Mouse (Mus musculus) ovary, adult 10 weeks (tissue): ENCODE results near the gene Zfp335. TPM values are rescaled to one million over a fixed set of nuclear protein-coding genes. Genes with fewer than 3 reads are reported as not detected.

Experiments used
- polyA plus RNA-seq: library from polyadenylated mRNA; stranded (reverse); fragments of 350-450 nt; fragmentation: Illumina TruSeq; extraction: RNeasy Lipid Tissue Mini Kit (QIAGEN cat#74804); gene quantifications from one replicate; pipeline ENCODE4 v1.2.3, GENCODE M21; 2014

The Zfp335 gene
- not detected for polyA plus RNA-seq

DNA sequence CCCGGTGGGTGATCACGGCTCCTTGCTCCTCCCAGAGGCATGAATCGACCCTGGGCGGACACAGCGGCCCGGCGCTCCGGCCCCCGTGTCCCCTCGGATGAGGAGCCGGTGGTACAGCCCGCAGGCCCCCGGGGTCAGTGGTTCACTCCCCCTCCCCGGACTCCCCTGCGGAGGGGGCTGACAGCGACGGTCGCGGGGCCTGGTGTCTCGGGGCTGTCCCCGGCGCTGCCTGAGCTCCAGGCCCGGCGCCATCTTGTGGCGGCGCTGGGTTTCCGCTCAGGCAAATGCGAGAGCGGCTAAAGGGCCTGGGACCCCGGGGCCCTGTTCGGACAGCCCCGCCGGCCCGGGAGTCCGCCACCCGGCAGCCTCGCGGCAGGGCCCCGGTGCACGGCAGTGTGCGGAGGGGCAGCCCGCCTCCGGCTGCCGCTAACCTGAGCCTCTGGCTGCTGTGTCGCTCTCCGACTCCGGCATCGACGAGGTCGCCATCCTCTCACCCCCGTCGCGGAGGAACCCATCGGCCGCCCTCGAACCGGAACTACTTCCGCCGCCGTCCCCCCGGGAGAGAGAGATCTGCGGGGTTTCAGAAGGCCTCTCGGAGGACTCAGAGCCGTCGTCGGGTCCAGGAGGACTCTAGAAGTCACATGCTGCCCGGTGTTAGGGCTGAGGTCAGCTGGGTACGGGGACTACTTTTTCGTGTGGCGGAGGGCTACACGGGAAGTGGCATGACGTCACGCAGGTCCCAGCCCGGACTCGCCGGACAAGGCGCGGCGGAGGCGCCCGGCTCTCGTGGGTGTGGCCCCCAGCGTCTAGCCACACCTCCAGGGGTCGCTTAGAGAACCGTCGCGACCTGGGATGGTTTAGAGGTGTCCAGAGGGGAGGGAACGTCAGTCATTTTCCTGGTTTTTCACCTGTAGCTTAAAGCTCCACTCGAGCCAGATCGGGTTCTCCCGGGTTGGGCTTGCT is at the start of gene Zfp335:
TSS of gene Zfp335 (minus strand) at position 672 of the 963 bp plus-strand sequence.

GRCm38 (mm10) chr2:164960716-164961441 is 49.3 kb upstream of the Zfp335 start, which contains the start of gene Slc12a5:
Slc12a5 (plus strand) TSS chr2:164960802.

DNA sequence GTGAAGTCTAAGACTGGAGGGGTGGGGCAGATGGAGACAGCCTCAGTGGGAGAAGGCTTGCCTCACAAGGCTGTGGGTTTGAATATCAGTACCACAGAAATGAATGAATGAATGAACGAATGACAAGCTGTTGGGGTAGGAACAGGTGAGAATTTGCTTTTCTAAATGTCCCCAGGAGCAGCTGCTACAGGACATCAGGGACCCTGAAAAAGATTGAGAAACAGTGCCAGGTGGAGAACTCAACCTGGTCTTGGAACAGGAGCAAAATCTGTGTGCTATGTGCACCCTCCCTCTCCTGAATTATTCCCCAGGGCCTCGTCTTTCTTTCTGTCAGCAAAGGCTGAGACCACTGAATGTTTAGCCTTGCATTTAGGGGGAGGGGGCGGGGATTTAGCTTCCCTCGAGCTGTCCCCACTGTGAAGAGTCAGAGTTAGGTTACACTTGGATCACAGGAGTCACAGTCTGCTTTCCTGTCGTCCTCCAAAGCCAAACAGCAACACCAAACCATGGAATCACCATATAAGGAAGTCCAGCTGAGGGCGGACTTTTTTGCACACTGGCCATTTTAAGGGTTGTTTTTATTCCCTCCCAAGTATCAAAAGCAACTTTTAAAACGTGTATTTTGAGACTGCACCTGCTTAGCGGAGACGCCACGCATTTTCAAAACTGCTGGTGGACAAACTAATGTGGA is 28.7 kb upstream of the Zfp335 start, which contains the start of gene Mmp9:
TSS of gene Mmp9 (plus strand) at position 641 of the 691 bp plus-strand sequence.

GRCm38 (mm10) chr2:164879228-164879567 is 32.4 kb downstream of the Zfp335 start, which contains the start of gene Pcif1:
Pcif1 (plus strand) TSS chr2:164879304.

GRCm38 (mm10) chr2:164857101-164857821 is 54.3 kb downstream of the Zfp335 start, which contains the start of gene Pltp:
Pltp (minus strand) TSS chr2:164857711.

Other genes with a start within 250 kb of the Zfp335 start
- not detected for gene Wfdc11, start 237.7 kb downstream of the Zfp335 start, polyA plus RNA-seq
- not detected for gene Wfdc13, start 226.7 kb downstream of the Zfp335 start, polyA plus RNA-seq
- not detected for gene Spint4, start 213.3 kb downstream of the Zfp335 start, polyA plus RNA-seq
- not detected for gene Spint5, start 196.5 kb downstream of the Zfp335 start, polyA plus RNA-seq
- gene Wfdc3, start 165.8 kb downstream of the Zfp335 start, polyA plus RNA-seq: 0.57 TPM
- gene Dnttip1, start 165.8 kb downstream of the Zfp335 start, polyA plus RNA-seq: 5.2 TPM
- 21.0 TPM for gene Ube2c, start 141.9 kb downstream of the Zfp335 start, polyA plus RNA-seq
- not detected for gene Tnnc2, start 131.8 kb downstream of the Zfp335 start, polyA plus RNA-seq
- gene Snx21, start 125.9 kb downstream of the Zfp335 start, polyA plus RNA-seq: 2.3 TPM
- not detected for gene Acot8, start 106.9 kb downstream of the Zfp335 start, polyA plus RNA-seq
- 3.5 TPM for gene Zswim3, start 106.7 kb downstream of the Zfp335 start, polyA plus RNA-seq
- 3.2 TPM for gene Zswim1, start 89.1 kb downstream of the Zfp335 start, polyA plus RNA-seq
- not detected for gene Spata25, start 83.2 kb downstream of the Zfp335 start, polyA plus RNA-seq
- gene Ctsa, start 78.9 kb downstream of the Zfp335 start, polyA plus RNA-seq: 36.8 TPM
- not detected for gene Neurl2, start 78.3 kb downstream of the Zfp335 start, polyA plus RNA-seq
- 3.1 TPM for gene Pltp, start 54.0 kb downstream of the Zfp335 start, polyA plus RNA-seq
- 4.6 TPM for gene Pcif1, start 32.5 kb downstream of the Zfp335 start, polyA plus RNA-seq
- gene Mmp9, start 29.0 kb upstream of the Zfp335 start, polyA plus RNA-seq: 8.1 TPM
- gene Slc12a5, start 49.0 kb upstream of the Zfp335 start, polyA plus RNA-seq: 1.5 TPM
- 19.7 TPM for gene Ncoa5, start 123.1 kb upstream of the Zfp335 start, polyA plus RNA-seq
- not detected for gene Cd40, start 143.9 kb upstream of the Zfp335 start, polyA plus RNA-seq
- not detected for gene 1700025C18Rik, start 179.0 kb upstream of the Zfp335 start, polyA plus RNA-seq